Mouse (Mus musculus) NIH3T3 (cell line): ENCODE measurements around the gene Clca1.
"Not testable (repeated sequence)": the region's sequence is repeated elsewhere in the genome, so short reads cannot be mapped to it uniquely, and the experiment has no call there.

Experiments
- DNase-seq: peaks from one replicate; pipeline ENCODE4 v3.0.0-alpha.2; 2012; ENCODE audit warnings: low read depth

Gene Clca1

DNA sequence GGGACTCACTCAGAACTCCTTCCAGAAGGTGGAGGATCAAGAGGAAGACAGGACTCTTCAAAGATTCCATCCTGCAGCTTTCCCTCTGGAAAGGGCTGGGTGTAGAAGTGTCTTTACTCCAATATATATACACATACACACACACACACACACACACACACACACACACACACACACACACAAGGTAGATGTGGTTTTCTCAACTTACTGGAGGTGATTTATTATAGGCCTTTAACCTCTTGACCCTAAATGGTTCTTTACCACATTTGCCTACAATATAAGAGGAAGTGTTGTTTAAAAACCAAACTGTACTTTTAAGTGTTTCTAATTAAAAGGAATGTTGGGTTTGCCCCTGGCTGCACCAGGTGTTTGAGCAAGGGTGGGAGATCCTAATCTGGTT lies at the start of gene Clca1:
Clca1 (minus strand) TSS at position 101 of the 400 bp plus-strand sequence.
- DNase-seq = no peak

DNA sequence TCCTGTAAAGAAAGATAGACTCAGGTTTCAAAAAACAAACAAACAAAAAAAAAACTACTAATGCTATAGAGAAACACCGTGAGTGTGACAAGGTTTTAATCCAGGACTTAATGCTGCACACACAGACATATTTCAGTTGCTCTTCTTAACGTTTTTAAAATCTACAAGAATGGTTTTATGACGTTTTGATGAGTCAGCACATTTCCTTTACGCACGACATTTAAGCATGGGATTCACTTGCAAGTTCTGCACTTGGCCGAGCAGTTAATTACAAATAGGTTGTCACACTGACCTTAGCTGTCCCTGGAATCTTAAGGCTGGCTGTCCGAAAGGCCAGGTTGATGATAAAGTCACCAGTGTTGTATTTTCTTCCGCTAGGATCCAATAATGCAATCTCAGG lies 48.3 kb upstream of the Clca1 start:
- DNase-seq = no peak

DNA sequence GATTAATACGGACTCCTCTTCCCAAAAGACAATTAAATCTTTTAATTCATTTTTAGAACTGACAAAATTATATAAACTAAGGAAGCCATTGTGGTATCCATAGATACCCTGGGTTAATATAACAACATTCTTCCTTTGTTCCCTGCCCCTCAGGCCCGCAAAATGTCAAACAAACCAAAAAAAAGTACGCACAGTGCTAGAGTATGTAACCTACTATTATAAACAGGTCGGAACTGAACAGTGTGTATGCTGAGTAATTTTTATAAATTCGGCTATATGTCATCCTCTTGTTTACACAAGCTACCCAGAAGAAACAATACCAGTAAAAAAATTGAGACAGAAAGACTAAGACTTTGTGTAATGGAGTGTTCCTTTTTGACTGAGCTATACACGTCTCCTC lies 45.8 kb upstream of the Clca1 start:
- DNase-seq = no peak

DNA sequence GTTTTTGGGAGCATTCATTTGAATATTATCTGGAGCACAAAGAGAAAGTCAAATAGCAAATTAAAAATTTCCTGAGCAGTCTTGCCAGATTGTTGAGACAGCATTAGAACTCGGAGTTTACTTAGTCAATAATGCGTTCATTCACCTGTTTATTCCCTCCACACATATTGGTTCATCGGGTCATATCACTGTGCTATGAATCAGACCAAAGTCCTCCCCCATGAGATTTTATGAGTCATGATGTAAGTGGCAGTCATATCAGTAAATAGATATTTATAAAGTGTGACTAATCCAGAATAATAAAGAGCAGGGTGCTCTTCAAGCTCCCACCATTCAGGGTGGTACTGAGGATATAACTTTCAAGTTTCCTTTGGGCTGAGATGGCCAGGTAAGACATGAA lies 39.8 kb upstream of the Clca1 start:
- DNase-seq = no peak

DNA sequence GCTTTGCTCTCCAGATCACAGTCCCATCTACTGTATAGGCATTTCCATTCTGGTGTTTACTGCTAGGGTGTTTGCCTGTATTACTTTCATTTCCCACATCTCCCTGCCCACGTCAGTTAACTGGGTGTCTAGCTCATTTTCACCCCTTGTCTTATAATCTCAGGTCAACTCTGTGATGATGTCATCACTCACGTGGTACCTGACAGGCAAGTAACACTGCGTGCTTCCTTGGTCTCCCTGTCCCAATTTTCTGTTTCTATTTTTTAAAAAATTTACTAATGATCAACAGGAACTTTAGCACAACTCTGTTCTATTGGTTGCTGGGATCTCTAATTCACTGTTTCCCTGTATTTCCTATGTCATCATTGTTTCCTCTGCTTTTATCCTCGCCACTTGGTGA lies 36.4 kb upstream of the Clca1 start:
- no peak for DNase-seq

DNA sequence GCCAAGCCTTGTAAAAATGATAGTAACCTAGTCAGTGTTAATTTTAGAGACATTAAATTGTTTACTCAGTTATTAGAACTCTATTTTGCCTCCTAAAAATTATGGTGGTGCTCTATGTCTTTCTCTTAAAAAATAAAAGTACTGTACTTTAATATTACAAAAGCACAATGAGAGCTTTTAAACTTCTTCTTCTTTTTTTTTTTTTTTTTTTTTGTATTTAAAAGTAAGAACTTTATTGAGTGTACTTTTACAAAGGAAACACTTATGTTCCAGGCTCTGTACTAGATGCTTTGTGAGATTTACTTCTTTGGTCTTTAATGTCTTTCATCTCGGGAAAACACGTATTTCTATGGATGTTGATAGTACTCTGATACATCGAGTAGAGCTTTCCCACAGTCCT lies 22.6 kb upstream of the Clca1 start:
- not testable (repeated sequence) for DNase-seq

DNA sequence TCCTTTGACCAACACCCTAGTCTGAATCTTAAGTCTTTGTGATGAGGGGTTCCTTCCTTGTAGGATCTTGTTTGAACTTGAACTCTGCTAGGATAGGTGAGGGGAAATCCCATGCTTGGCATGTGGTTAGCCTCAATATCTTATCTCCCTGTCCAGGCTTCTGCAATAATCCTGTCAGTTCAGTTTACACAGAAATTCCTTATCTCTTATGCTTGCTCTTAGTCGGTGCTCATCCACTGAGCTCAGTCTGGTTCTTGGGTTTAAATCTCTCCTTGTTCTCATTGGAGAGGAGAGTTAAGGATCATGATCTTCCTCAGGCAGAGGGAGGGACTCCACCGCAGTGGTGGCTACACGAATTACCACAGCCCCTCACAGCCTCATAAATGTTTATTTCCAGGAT lies 17.2 kb upstream of the Clca1 start:
- no peak for DNase-seq

DNA sequence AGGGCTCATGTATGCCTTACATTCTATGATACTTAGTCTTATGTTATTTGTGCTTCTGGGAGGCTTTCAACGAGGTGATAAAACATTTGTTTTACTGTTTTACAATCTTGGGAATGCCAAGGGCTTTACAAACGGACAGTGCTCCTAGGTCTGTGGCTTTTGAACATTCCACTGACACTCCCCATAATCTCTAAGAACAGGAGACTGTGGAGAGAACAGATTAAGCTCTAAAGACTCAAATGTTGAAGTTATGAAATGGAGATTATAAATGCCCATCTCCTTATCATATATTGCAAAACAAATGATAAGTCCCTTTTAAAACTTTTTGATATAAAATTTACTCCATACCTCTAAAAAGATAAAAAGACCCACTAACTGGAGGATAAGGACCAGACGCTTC lies 6.2 kb upstream of the Clca1 start:
- DNase-seq = no peak

DNA sequence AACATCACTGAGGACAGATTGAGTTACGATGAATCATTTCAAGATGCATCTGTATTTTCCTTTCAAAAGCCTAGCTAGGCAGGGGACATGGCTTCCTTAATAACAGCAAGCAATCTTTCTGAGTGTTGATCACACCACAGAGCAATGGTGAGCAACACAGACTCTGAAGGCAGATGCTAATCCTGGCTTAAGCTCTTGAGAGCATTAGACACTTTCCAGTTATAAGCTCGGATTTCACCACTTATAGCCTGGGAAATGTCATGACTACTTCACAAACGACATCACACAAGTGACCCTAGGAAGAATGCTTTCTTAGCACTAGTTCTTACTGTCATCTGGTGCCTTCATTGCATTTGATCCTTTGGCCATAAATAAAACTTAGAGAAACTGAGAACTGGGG lies 4.5 kb downstream of the Clca1 start:
- no peak for DNase-seq

DNA sequence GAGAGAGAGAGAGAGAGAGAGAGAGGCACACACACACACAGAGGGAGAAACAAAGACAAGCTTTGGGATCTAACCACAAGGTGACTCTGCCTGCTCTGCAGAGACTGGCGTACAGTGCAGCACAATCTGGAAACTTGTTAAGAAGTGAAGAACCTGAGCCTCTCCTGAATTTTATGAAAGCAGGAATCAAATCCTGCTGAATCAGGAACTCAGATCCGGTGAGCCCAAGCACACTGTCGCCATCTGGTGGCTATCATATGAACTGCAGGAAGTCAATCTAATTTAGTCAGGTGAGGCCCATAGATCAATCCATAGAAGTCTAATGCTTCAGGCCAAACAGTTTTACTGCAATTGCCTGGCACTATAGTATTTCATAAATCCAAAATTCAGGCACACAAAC lies 5.8 kb downstream of the Clca1 start:
- DNase-seq = peak; percentile 84

DNA sequence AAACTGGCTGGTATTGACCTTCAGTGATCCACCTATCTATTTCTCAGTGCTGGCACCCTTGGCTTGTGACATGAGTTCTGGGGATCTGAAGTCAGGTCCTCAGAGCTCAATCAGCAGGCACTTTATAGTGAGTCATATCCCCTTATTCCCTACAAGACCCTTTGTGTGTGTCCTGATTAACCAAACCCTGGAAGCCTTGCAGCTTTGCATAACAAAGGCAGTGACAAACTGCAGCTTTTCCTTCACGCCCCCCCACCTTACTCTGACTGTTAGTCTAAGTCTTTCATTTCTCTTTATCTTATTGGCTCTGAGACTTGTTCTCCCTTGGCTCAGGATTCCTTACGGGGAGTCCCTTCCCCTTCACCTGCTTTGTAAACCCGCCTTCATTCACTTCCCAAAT lies 14.8 kb downstream of the Clca1 start:
- no peak for DNase-seq

DNA sequence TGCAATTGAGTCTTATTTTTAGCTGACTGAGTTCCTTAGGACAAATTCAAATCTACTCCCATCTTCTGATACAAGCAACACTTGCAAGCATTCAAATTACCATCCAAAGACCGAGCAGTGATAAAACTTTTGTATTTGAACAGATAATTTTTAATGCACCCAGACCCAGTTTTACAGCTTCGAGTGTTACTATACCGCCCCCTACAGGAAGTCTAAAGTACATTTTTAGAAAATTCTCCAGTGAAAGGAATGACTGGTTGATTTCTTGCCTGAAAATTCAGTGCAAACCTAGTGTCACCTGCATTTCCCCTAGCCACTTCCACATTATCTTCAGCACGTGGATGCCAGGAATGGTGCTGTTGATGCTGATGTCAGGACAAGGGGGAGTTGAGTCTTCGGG lies 28.2 kb downstream of the Clca1 start:
- DNase-seq = peak; percentile 64

DNA sequence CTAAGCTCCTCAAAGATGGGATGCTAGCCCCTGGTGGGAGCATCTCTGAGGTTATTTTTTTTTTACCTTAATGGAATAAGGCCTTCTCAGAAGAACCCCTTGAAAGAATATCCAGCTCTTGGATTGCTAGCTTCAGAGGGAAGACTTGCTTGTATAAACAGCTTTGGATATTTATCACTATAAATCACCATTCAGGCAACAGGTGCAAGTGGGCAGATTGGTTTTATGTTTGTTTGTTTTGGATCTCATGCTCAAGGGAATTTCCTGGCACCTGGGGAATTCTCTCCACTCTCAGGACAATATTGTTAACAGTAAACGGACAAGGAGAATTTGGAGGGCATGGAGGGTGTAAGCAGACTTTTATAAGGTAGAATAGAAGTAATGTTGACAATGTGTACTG lies 31.7 kb downstream of the Clca1 start:
- no peak for DNase-seq

DNA sequence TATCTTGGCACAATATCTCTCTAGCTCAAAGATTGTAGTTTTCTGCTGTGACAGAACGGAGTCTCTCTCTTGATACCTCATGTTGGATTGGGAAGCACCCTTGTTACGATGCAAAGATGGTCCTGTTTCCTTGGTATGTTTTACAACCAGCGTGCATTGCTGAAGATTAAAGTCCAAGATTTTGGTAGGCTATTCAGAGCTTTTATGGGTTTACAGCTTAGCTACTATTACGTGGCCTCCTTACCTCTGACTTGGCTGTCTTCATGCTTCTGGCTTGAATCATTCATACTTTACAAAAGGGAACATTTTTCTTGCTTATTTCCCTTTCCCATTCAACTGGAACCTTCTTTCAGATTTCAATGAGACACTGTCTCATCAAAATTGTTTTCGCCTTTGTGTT lies 39.5 kb downstream of the Clca1 start:
- DNase-seq = peak; percentile 12

DNA sequence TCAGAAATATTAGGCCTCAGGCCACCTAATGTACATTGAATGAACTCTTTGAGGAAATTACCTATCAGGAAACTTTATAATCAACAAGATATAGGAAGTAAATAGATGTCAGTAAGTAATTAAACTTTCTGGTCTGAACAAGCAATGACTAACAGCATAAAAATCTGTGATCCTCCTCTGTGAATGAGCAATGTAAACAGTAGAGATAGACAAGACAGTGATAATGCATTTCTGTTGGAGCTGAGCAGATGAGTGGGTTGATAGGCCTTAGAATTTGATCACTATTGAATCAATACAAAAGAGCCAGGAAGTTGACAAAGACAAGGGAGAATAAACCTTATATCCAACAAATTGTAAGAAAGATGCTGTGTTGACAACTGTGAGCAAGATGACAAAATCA lies 40.0 kb downstream of the Clca1 start:
- DNase-seq = no peak

DNA sequence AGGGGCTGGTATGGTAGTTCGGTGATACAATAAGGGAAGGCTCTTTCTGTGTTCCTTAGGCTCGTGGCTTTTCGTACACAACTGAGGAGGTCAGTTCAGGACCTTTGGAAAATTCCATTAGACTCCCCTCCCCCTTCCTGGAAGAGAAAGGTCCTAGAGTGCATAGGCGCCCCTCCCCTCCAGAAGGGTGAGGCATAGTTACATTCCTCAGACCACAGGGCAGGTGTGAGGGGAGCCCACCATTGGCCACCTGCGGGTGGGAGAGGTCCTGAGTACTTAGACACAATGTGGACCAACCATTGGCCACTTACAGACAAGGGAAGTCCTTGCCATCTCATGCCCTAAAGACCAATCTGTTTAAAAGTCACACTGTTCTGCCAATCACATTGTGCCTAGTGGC lies 46.7 kb downstream of the Clca1 start:
- no peak for DNase-seq

DNA sequence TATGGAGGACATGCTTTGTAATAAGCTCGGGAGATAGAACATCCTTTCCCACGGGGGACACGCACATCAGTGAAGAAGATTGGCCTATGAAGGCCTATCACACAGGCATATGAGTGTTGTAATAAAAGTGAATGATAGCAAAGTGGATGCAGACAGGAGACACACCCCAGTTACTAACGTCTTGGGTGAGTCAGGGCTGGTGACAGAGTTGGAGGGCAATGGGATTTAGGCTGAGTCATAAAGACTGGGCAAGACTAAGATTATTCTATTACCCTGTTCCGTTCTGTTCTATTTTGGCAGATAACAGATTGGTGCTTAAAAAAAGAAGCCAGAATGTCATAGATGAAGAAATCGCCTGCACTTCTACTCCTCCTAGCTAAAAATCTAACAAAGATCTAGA lies 52.0 kb downstream of the Clca1 start:
- peak; percentile 72 for DNase-seq

DNA sequence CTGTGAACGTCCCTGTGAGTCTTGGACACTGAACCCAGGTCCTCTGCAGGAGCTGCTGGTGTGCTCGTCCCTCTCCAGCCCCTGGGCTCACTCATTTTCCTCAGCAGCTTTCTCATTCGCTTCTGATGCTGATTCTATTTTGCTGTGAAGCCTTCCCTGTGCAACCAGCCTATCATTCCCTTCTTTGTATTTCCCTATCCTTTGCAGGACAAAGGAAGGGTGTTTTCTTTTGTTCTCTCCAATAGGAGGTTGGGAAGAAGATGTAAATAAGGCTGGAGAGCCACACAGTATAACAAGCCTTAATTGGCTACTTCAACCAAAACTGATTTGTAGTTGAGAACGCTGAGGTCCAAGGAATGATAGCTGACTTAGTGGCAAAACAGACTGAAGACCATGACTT lies 54.9 kb downstream of the Clca1 start:
- no peak for DNase-seq

DNA sequence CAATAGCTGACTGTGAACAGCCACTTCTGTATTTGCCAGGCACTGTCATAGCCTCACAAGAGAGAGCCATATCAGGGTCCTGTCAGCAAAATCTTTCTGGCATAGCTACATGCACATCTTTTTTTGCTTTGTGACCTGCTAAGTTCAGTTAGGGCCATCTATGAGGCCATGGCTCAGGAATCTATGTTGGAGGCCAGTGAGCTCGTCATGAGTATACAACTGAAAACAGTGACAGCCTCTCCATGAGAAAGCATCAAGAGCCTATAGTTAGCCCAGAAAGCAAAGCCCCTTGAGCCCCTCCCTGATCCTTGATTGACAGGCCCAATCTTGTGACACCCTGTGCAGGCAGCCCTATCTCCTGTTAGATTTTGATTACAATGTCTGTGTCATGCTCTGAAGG lies 56.5 kb downstream of the Clca1 start:
- DNase-seq = peak; percentile 45

DNA sequence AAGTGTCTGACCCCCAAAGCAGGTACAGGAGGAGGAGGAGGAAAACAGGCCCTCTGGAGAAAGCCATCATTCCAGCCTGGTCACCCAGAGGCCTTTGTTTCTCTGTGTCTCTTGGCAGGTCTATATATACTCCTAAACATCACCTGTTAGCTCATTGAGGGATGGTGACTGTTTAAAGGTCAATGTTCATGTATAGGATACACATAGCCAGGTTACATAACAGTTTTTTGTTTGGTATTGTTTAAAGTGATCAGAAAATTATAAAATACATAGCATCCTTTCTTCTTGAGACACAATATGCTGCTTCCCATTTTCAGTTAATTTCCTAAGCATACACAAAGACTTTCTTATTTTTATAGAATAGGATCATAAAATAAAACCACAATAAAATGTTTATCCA lies 57.6 kb downstream of the Clca1 start, which contains the start of gene Clca4a:
Clca4a (minus strand) TSS at position 101 of the 400 bp plus-strand sequence.
- no peak for DNase-seq

DNA sequence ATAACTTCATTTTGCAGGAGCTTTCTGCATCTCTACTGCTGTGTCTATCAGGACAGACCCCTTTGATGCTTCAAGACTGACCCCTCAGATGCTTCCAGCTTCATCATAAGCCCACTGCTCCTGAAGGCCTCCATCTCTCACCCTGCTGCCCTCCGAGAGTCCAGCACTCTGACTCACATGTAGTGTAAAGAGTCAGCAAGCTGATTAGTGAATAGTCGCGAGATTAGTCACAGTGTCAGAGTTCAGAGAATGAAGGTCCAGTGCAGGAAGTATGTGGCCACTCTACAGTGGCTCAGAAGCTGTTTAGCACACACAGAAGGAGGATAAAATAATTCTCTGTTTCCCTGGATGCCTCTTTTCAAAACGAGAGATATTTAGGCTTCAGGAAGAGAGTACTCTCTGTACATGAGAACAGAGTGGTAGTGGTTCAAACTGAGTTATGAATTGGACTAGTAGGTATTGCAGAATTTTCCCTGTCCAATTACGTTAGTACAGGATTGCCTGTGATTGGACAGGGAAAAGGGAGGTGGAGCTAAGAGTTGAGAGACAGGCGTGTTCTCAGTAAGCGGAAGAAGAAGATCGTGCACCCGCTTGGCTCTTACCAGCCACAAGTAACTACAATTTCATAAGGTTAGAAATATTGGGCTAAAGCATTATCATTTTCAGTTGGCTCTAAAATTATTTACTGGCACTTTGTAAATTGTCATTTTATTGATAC lies 60.9 kb downstream of the Clca1 start:
- peak; percentile 68 for DNase-seq

DNA sequence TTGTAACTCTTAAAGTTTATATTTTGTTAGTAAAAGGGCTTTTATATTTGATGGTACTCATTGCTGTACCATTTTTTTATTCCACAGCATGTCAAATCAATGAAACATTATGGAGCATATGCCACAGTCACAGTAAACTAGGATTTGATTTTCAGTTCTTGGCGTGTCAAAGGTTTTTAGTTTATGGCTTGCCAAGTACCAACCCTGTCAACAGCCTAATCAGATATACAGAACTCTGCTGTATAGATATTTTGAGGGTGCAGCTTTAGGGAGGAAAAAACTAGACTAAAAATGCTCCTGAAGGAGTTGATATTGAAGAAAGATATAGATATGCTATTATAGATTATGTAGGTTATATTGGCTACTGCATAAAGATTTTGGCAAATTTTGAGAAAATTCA lies 62.8 kb downstream of the Clca1 start:
- DNase-seq = no peak

DNA sequence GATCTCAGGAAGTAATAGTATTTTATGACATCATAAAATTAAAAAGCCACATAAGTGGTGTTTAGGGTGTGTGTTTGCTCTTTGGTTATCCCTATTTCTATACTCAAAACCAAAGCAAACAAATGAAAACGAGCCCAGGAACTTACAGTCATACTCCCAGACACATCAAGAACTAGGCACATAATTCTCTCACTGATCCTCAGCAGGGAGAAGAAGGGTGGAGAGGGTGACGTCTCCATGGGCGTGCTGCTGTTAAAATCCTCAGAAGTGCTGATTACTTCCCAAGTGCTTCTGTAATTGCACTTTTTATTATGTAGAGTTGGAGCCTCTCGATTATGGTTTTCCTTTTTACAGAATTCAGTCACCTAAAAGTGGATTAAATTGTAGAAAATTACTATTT lies 66.5 kb downstream of the Clca1 start:
- DNase-seq = no peak
